Mouse (Mus musculus): ENCODE data around the gene Polr2c.

DNA sequence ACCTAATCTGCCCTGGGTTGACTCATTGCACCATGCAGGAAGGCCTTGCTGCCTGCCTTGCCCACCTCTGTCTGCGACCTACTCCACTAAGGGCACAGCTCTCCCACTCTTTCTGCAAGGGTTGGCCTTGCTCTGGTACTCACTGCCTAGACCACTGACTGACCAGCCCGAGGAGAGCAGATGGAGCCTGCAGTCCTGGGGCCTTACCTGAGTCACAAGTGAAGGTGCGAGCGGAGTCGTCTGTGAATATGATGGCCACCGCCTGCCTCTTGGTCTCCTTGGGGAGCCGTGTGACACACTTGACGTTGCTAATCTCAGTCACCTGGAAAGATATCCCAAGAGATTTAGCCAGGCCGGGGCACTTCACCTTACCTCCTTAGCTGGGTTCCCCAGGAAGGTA is 9.7 kb downstream of the Polr2c start:
- no peak for TF ChIP-seq CTCF (IDR thresholded peaks at IDR 0.05; ENCODE audit: borderline replicate concordance, extremely low read depth, insufficient read depth, insufficient read length)
- no peak for TF ChIP-seq POLR2A (IDR thresholded peaks at IDR 0.05; ENCODE audit: borderline replicate concordance, extremely low read depth, insufficient read depth, insufficient read length, poor library complexity, severe bottlenecking)
